Mouse (Mus musculus) thymus, postnatal 0 days (tissue): Measurements from ENCODE around the gene Pdzd4. TPM values are rescaled to one million over a fixed set of nuclear protein-coding genes. Genes with fewer than 3 reads are reported as not detected.
A peak's percentile ranks its signal among the peaks of the same experiment; 100 is the strongest.

Experiments
- DNase-seq: peaks from one replicate; pipeline ENCODE4 v3.0.0-alpha.2; 2015; ENCODE audit warnings: low spot score
- polyA plus RNA-seq: library from polyadenylated mRNA; unstranded; fragments of >200 nt; fragmentation: Nextera tagmentation; extraction: Ambion mirVana; gene quantifications from 2 replicates; pipeline ENCODE4 v1.2.1, GENCODE M21; 2015

Gene Pdzd4
- polyA plus RNA-seq = 0.17 and 0.26 TPM in 2 replicates

GRCm38 (mm10) chrX:73824185-73825151 lies at the start of gene Pdzd4:
TSS of gene Pdzd4 (minus strand) at chrX:73824969.
- DNase-seq = peak; percentile 62

- no peak for DNase-seq
Measured at GRCm38 (mm10) chrX:73871956-73872355, 47.2 kb upstream of the Pdzd4 start.

GRCm38 (mm10) chrX:73871474-73871873 lies 46.7 kb upstream of the Pdzd4 start:
- no peak for DNase-seq

- DNase-seq = peak; percentile 45
Measured at GRCm38 (mm10) chrX:73869334-73869733, 44.6 kb upstream of the Pdzd4 start.

- no peak for DNase-seq
Measured at GRCm38 (mm10) chrX:73867852-73868251, 43.1 kb upstream of the Pdzd4 start.

- DNase-seq = no peak
Measured at GRCm38 (mm10) chrX:73867256-73867655, 42.5 kb upstream of the Pdzd4 start.

- no peak for DNase-seq
Measured at GRCm38 (mm10) chrX:73864692-73865091, 39.9 kb upstream of the Pdzd4 start.

- DNase-seq = no peak
Measured at GRCm38 (mm10) chrX:73855087-73855408, 30.3 kb upstream of the Pdzd4 start.

GRCm38 (mm10) chrX:73854326-73855086 lies 29.7 kb upstream of the Pdzd4 start:
- DNase-seq = no peak

- DNase-seq = no peak
Measured at GRCm38 (mm10) chrX:73836691-73837090, 11.9 kb upstream of the Pdzd4 start.

- no peak for DNase-seq
Measured at GRCm38 (mm10) chrX:73835731-73836130, 11.0 kb upstream of the Pdzd4 start.

- DNase-seq = no peak
Measured at GRCm38 (mm10) chrX:73823747-73824146, 1.0 kb downstream of the Pdzd4 start.

- DNase-seq = peak; percentile 30
Measured at GRCm38 (mm10) chrX:73816596-73817314, 8.0 kb downstream of the Pdzd4 start.

GRCm38 (mm10) chrX:73815072-73815471 lies 9.7 kb downstream of the Pdzd4 start:
- DNase-seq = no peak

GRCm38 (mm10) chrX:73805814-73806213 lies 19.0 kb downstream of the Pdzd4 start:
- DNase-seq = no peak

GRCm38 (mm10) chrX:73798502-73798901 lies 26.3 kb downstream of the Pdzd4 start:
- DNase-seq = peak; percentile 68

- no peak for DNase-seq
Measured at GRCm38 (mm10) chrX:73797511-73797910, 27.3 kb downstream of the Pdzd4 start.

- DNase-seq = no peak
Measured at GRCm38 (mm10) chrX:73793505-73793904, 31.3 kb downstream of the Pdzd4 start.

GRCm38 (mm10) chrX:73793039-73793438 lies 31.7 kb downstream of the Pdzd4 start:
- DNase-seq = no peak

- no peak for DNase-seq
Measured at GRCm38 (mm10) chrX:73788501-73788900, 36.3 kb downstream of the Pdzd4 start.

GRCm38 (mm10) chrX:73787225-73787558 lies 37.6 kb downstream of the Pdzd4 start:
- DNase-seq = no peak
